Mouse (Mus musculus) heart, embryonic 14.5 days (tissue): Measurements from ENCODE around the gene Zfp512b. TPM values are rescaled to one million over a fixed set of nuclear protein-coding genes. Genes with fewer than 3 reads are reported as not detected.

ENCODE experiments used
- ATAC-seq: fragments of 200-750 bp; cut with Nextera tagmentation; 2 replicates; pipeline ENCODE4 v1.8.0; 2017; ENCODE audit warnings: low read depth, moderate TSS enrichment; ENCODE audit not compliant: insufficient number of reproducible peaks, insufficient read depth, low FRiP score
- H3K27ac ChIP-seq, 2 experiments: fragments of 200-500 bp in 1 of 2; fragments of 300-500 bp in 1 of 2; sonication (generic) in 1 of 2; replicated peaks in 1 of 2; 2 replicates each; pipeline ENCODE4 v1.5.1; 2012 to 2014; ENCODE audit warnings: low read depth in 2 of 2, low read length in 2 of 2, control low read depth in 1 of 2, mild to moderate bottlenecking in 1 of 2, mixed read lengths in 1 of 2; ENCODE audit not compliant: control insufficient read depth in 1 of 2, insufficient read depth in 1 of 2
- H3K27me3 ChIP-seq: fragments of 300-500 bp; sonication (generic); 2 replicates; pipeline ENCODE4 v1.6.1; 2014; ENCODE audit warnings: mild to moderate bottlenecking, low read length, control low read depth; ENCODE audit not compliant: control insufficient read depth, insufficient read depth
- H3K36me3 ChIP-seq: fragments of 300-500 bp; sonication (generic); 2 replicates; pipeline ENCODE4 v1.6.1; 2014; ENCODE audit warnings: mild to moderate bottlenecking, control low read depth, low read length, mixed read lengths; ENCODE audit not compliant: control insufficient read depth, insufficient read depth
- H3K4me1 ChIP-seq, 2 experiments: fragments of 200-500 bp in 1 of 2; fragments of 300-500 bp in 1 of 2; sonication (generic) in 1 of 2; 2 replicates each; pipeline ENCODE4 v1.6.1; 2012 to 2014; ENCODE audit warnings: low read length in 2 of 2, control low read depth in 1 of 2, mixed read lengths in 1 of 2; ENCODE audit not compliant: control insufficient read depth in 2 of 2, insufficient read depth in 2 of 2
- H3K4me2 ChIP-seq: fragments of 300-500 bp; sonication (generic); 2 replicates; pipeline ENCODE4 v1.6.1; 2014; ENCODE audit warnings: mild to moderate bottlenecking, low read length
- H3K4me3 ChIP-seq, 2 experiments: fragments of 200-500 bp in 1 of 2; fragments of 300-500 bp in 1 of 2; sonication (generic) in 1 of 2; 2 replicates each; pipeline ENCODE4 v1.5.1; 2012 to 2014; ENCODE audit warnings: low read length in 2 of 2, mild to moderate bottlenecking in 2 of 2, control low read depth in 1 of 2, low read depth in 1 of 2, moderate library complexity in 1 of 2; ENCODE audit not compliant: control insufficient read depth in 1 of 2, insufficient read depth in 1 of 2
- H3K9ac ChIP-seq: fragments of 300-500 bp; sonication (generic); 2 replicates; pipeline ENCODE4 v1.6.1; 2014; ENCODE audit warnings: mild to moderate bottlenecking, low read length
- H3K9me3 ChIP-seq: fragments of 300-500 bp; sonication (generic); 2 replicates; pipeline ENCODE4 v1.6.1; 2016; ENCODE audit warnings: low read length, control low read depth; ENCODE audit not compliant: control insufficient read depth
- WGBS: fragments of 180-500 bp; shearing (Covaris S2); extraction: QIAGEN DNeasy Blood & Tissue Kit; methylation state at CpG from one replicate; pipeline ENCODE4 v1.1.7; 2014; 5-methylcytosine and 5-hydroxymethylcytosine counted together
- microRNA-seq: library from miRNA; unstranded; fragments of <30 nt; microRNA quantifications from one replicate; pipeline ENCODE4, GENCODE M21; 2016
- polyA plus RNA-seq: library from polyadenylated mRNA; unstranded; fragments of >200 nt; fragmentation: Nextera tagmentation; extraction: Ambion mirVana; gene quantifications from 2 replicates; pipeline ENCODE4 v1.2.1, GENCODE M21; 2014

The Zfp512b gene
- polyA plus RNA-seq, 1 experiment from 2014 or later: 32.0 TPM

- no peak overlapping the region for H3K4me2 ChIP-seq
- H3K4me1 ChIP-seq: no peaks in the 10 kb centered on the region
- 88% methylated on average over 7 of the region's 7 CpGs for WGBS
- H3K27ac ChIP-seq: no peak overlapping the region
- H3K9me3 ChIP-seq: no peaks in the 10 kb centered on the region
- H3K36me3 ChIP-seq: peaks cover 57% of the 10 kb centered on the region
- ATAC-seq: no peak
- no peaks in the 10 kb centered on the region for H3K27me3 ChIP-seq
- no peak overlapping the region for H3K9ac ChIP-seq
- no peak overlapping the region for H3K4me3 ChIP-seq
Observed at GRCm38 (mm10) chr2:181546142-181546541, 46.5 kb downstream of the Zfp512b start.

- no peak for ATAC-seq
- WGBS: 92% methylated on average over 6 of the region's 6 CpGs
- Histone ChIP-seq H3K27me3 (no peaks in the 10 kb centered on the region), H3K4me3 (no peak overlapping the region), H3K27ac (no peak overlapping the region), H3K9me3 (no peaks in the 10 kb centered on the region), H3K4me2 (no peak overlapping the region), H3K4me1 (peaks cover 4 to 9% of the 10 kb centered on the region in 2 experiments), H3K9ac (no peak overlapping the region), H3K36me3 (peaks cover 21% of the 10 kb centered on the region)
Observed at GRCm38 (mm10) chr2:181541761-181542380, 50.7 kb downstream of the Zfp512b start.

GRCm38 (mm10) chr2:181537444-181538047, 55.1 kb downstream of the Zfp512b start:
- H3K27me3 ChIP-seq: no peaks in the 10 kb centered on the region
- H3K4me1 ChIP-seq: peaks cover 4 to 13% of the 10 kb centered on the region in 2 experiments
- H3K9ac ChIP-seq: peak overlapping the region; percentile 25; the same call in 1 of the 2 replicates
- peaks cover 16% of the 10 kb centered on the region; the same call in 1 of the 2 replicates for H3K36me3 ChIP-seq
- 72% methylated on average over 2 of the region's 2 CpGs for WGBS
- no peak overlapping the region; a peak in 1 of 4 replicates for H3K4me3 ChIP-seq
- H3K27ac ChIP-seq: peak overlapping the region; percentile 39 to 73; a peak in 3 of 4 replicates
- peak; percentile 64; the same call in 1 of the 2 replicates for ATAC-seq
- peak overlapping the region; percentile 34 for H3K4me2 ChIP-seq
- H3K9me3 ChIP-seq: no peaks in the 10 kb centered on the region

- H3K4me1 ChIP-seq: peaks cover 4 to 13% of the 10 kb centered on the region in 2 experiments
- H3K27me3 ChIP-seq: no peaks in the 10 kb centered on the region
- H3K36me3 ChIP-seq: peaks cover 13% of the 10 kb centered on the region
- H3K4me3 ChIP-seq: no peak overlapping the region
- WGBS: 74% methylated on average over 2 of the region's 2 CpGs
- H3K9me3 ChIP-seq: no peaks in the 10 kb centered on the region
- no peak overlapping the region for H3K4me2 ChIP-seq
- ATAC-seq: no peak
- H3K9ac ChIP-seq: no peak overlapping the region
- no peak overlapping the region for H3K27ac ChIP-seq
Observed at GRCm38 (mm10) chr2:181536410-181536809, 56.2 kb downstream of the Zfp512b start.

- no peak for ATAC-seq
- H3K27ac ChIP-seq: no peak overlapping the region
- WGBS: 96% methylated on average over 3 of the region's 3 CpGs
- H3K36me3 ChIP-seq: peaks cover 23% of the 10 kb centered on the region
- H3K4me2 ChIP-seq: no peak overlapping the region
- no peak overlapping the region for H3K4me3 ChIP-seq
- peaks cover 6% of the 10 kb centered on the region; the same call in 1 of the 2 replicates for H3K9me3 ChIP-seq
- H3K27me3 ChIP-seq: no peaks in the 10 kb centered on the region
- H3K9ac ChIP-seq: no peak overlapping the region
- H3K4me1 ChIP-seq: peaks cover 2 to 7% of the 10 kb centered on the region in 2 experiments
Observed at GRCm38 (mm10) chr2:181532589-181532988, 60.0 kb downstream of the Zfp512b start.

Small RNA genes lying within 50 kb of the gene (microRNA-seq; reads per million reads assigned to microRNA genes)
- gene Mir7006: not detected

Other genes starting within 250 kb of the Zfp512b start
- 26.3 and 26.5 TPM in 2 replicates for gene Zgpat, start 227.9 kb downstream of the Zfp512b start, polyA plus RNA-seq
- gene Arfrp1, start 227.4 kb downstream of the Zfp512b start, polyA plus RNA-seq: 42.8 and 46.9 TPM in 2 replicates
- 13.6 and 13.7 TPM in 2 replicates for gene Lime1, start 212.7 kb downstream of the Zfp512b start, polyA plus RNA-seq
- gene Zbtb46, start 133.4 kb downstream of the Zfp512b start, polyA plus RNA-seq: 8.8 and 10.6 TPM in 2 replicates
- 0.18 and 0.19 TPM in 2 replicates for gene Abhd16b, start 99.6 kb downstream of the Zfp512b start, polyA plus RNA-seq
- 128 and 139 TPM in 2 replicates for gene Tpd52l2, start 95.7 kb downstream of the Zfp512b start, polyA plus RNA-seq
- 69.8 and 81.3 TPM in 2 replicates for gene Dnajc5, start 72.3 kb downstream of the Zfp512b start, polyA plus RNA-seq
- 72.1 and 72.2 TPM in 2 replicates for gene Uckl1, start 7.9 kb downstream of the Zfp512b start, polyA plus RNA-seq
- gene Prpf6, start 935 bp downstream of the Zfp512b start, polyA plus RNA-seq: 41.1 and 43.0 TPM in 2 replicates
- gene Samd10, start 6.4 kb upstream of the Zfp512b start, polyA plus RNA-seq: 13.3 and 14.0 TPM in 2 replicates
- not detected in 2 replicates for gene Gm29797, start 64.2 kb upstream of the Zfp512b start, polyA plus RNA-seq
- gene Sox18, start 78.8 kb upstream of the Zfp512b start, polyA plus RNA-seq: 44.1 and 49.2 TPM in 2 replicates
- 20.5 and 21.8 TPM in 2 replicates for gene Tcea2, start 87.5 kb upstream of the Zfp512b start, polyA plus RNA-seq
- 42.8 and 44.2 TPM in 2 replicates for gene Rgs19, start 101.2 kb upstream of the Zfp512b start, polyA plus RNA-seq
- not detected in 2 replicates for gene Lkaaear1, start 105.6 kb upstream of the Zfp512b start, polyA plus RNA-seq
- 3.1 and 4.1 TPM in 2 replicates for gene Oprl1, start 122.2 kb upstream of the Zfp512b start, polyA plus RNA-seq
- gene Myt1, start 170.5 kb upstream of the Zfp512b start, polyA plus RNA-seq: 0.74 TPM in 1 of 2 replicates, not detected in the other
- 29.2 and 32.1 TPM in 2 replicates for gene Pcmtd2, start 245.1 kb upstream of the Zfp512b start, polyA plus RNA-seq